Mouse (Mus musculus) kidney, postnatal 10 days (tissue): ENCODE results near the gene Zgpat.

Experiments used
- DNase-seq: peaks from one replicate; pipeline ENCODE4 v3.0.0; 2021; ENCODE audit warnings: mixed read lengths

The Zgpat gene

GRCm38 (mm10) chr2:181364860-181365596 is at the start of gene Zgpat, which contains the start of gene Arfrp1:
Zgpat (plus strand) TSS chr2:181364928.
Arfrp1 (minus strand) TSS chr2:181365404.
- peak; percentile 94 for DNase-seq

GRCm38 (mm10) chr2:181319248-181320102 is 45.3 kb upstream of the Zgpat start, which contains the start of gene Rtel1:
Rtel1 (plus strand) TSS chr2:181319739.
- peak; percentile 89 for DNase-seq

- no peak for DNase-seq
Measured at GRCm38 (mm10) chr2:181320103-181320499, 44.6 kb upstream of the Zgpat start.

GRCm38 (mm10) chr2:181322136-181322535 is 42.6 kb upstream of the Zgpat start:
- DNase-seq, result no peak

- no peak for DNase-seq
Measured at GRCm38 (mm10) chr2:181326098-181326497, 38.6 kb upstream of the Zgpat start.

GRCm38 (mm10) chr2:181332542-181332941 is 32.2 kb upstream of the Zgpat start:
- DNase-seq, result no peak

- DNase-seq, result peak; percentile 82
Measured at GRCm38 (mm10) chr2:181334023-181334422, 30.7 kb upstream of the Zgpat start.

- no peak for DNase-seq
Measured at GRCm38 (mm10) chr2:181340426-181340825, 24.3 kb upstream of the Zgpat start.

GRCm38 (mm10) chr2:181342766-181343165 is 22.0 kb upstream of the Zgpat start:
- no peak for DNase-seq

GRCm38 (mm10) chr2:181356780-181357179 is 7.9 kb upstream of the Zgpat start:
- DNase-seq, result no peak

GRCm38 (mm10) chr2:181363946-181364345 is 782 bp upstream of the Zgpat start:
- no peak for DNase-seq

- DNase-seq, result no peak
Measured at GRCm38 (mm10) chr2:181364487-181364859, 255 bp upstream of the Zgpat start.

GRCm38 (mm10) chr2:181365655-181366075 is 937 bp downstream of the Zgpat start:
- no peak for DNase-seq

GRCm38 (mm10) chr2:181370001-181370400 is 5.3 kb downstream of the Zgpat start:
- no peak for DNase-seq

GRCm38 (mm10) chr2:181375787-181376186 is 11.1 kb downstream of the Zgpat start:
- no peak for DNase-seq

- no peak for DNase-seq
Measured at GRCm38 (mm10) chr2:181377230-181377629, 12.5 kb downstream of the Zgpat start.

GRCm38 (mm10) chr2:181378701-181379100 is 14.0 kb downstream of the Zgpat start:
- no peak for DNase-seq

GRCm38 (mm10) chr2:181379778-181380177 is 15.1 kb downstream of the Zgpat start, which contains the start of gene Lime1:
Lime1 (plus strand) TSS chr2:181380078.
- DNase-seq, result no peak

GRCm38 (mm10) chr2:181380251-181380650 is 15.5 kb downstream of the Zgpat start:
- DNase-seq, result no peak

GRCm38 (mm10) chr2:181381107-181381506 is 16.4 kb downstream of the Zgpat start:
- no peak for DNase-seq

GRCm38 (mm10) chr2:181381631-181382306 is 17.0 kb downstream of the Zgpat start:
- DNase-seq, result no peak

- no peak for DNase-seq
Measured at GRCm38 (mm10) chr2:181384463-181384862, 19.7 kb downstream of the Zgpat start.

GRCm38 (mm10) chr2:181384919-181385391 is 20.2 kb downstream of the Zgpat start:
- DNase-seq, result peak; percentile 64
